Mouse (Mus musculus): Measurements from ENCODE around the gene Rnf207.

- TF ChIP-seq CTCF (IDR thresholded peaks at IDR 0.05; ENCODE audit: low read depth) = no peak
- TF ChIP-seq EP300 (IDR thresholded peaks at IDR 0.05; ENCODE audit: low read depth) = no peak
Observed at GRCm38 (mm10) chr4:152307542-152307941, 11.3 kb downstream of the Rnf207 start.
